Mouse (Mus musculus): Measurements from ENCODE around the gene Traf3ip1. TPM values are rescaled to one million over a fixed set of nuclear protein-coding genes. Genes with fewer than 3 reads are reported as not detected.
A peak's percentile ranks its signal among the peaks of the same experiment; 100 is the strongest.

Traf3ip1 gene
- polyA plus RNA-seq, 1 experiment from 2014 or later, result 2.5 TPM

GRCm38 (mm10) chr1:91493938-91494337, 509 bp upstream of the Traf3ip1 start:
- ATAC-seq (ENCODE audit: low read depth) (peak; percentile 1), DNase-seq (no peak)
- Histone ChIP-seq H3K27me3 (no peaks in the 10 kb centered on the region), H3K4me1 (replicated peaks) (peaks cover 22% of the 10 kb centered on the region), H3K4me3 (replicated peaks) (peak overlapping the region; percentile 84), H3K36me3 (no peaks in the 10 kb centered on the region), H3K27ac (no peak overlapping the region), H3K9me3 (replicated peaks) (no peaks in the 10 kb centered on the region), H3K4me2 (peak overlapping the region; percentile 87), H3K9ac (peak overlapping the region; percentile 27; the same call in 1 of the 2 replicates)
- WGBS (ENCODE audit: insufficient replicate concordance), result 34% methylated on average over 3 of the region's 3 CpGs

GRCm38 (mm10) chr1:91495321-91495720, 874 bp downstream of the Traf3ip1 start:
- H3K4me1 ChIP-seq (replicated peaks), result peaks cover 22% of the 10 kb centered on the region
- peak overlapping the region; percentile 84 for H3K4me3 ChIP-seq (replicated peaks)
- no peak for ATAC-seq (ENCODE audit: low read depth)
- peak overlapping the region; percentile 84 for H3K9ac ChIP-seq
- H3K27me3 ChIP-seq, result no peaks in the 10 kb centered on the region
- peaks cover 8% of the 10 kb centered on the region; the same call in 1 of the 2 replicates for H3K36me3 ChIP-seq
- DNase-seq, result no peak
- 50% methylated on average over 5 of the region's 5 CpGs for WGBS (ENCODE audit: insufficient replicate concordance)
- H3K4me2 ChIP-seq, result peak overlapping the region; percentile 87
- no peaks in the 10 kb centered on the region for H3K9me3 ChIP-seq (replicated peaks)
- H3K27ac ChIP-seq, result no peak overlapping the region

- Histone ChIP-seq H3K9ac (no peak overlapping the region), H3K4me2 (no peak overlapping the region), H3K27me3 (no peaks in the 10 kb centered on the region), H3K4me1 (replicated peaks) (peaks cover 22% of the 10 kb centered on the region), H3K27ac (no peak overlapping the region), H3K4me3 (replicated peaks) (no peak overlapping the region), H3K9me3 (replicated peaks) (no peaks in the 10 kb centered on the region), H3K36me3 (peaks cover 25% of the 10 kb centered on the region)
- DNase-seq, result no peak
- ATAC-seq (ENCODE audit: low read depth), result no peak
- 87% methylated on average over 6 of the region's 6 CpGs for WGBS (ENCODE audit: insufficient replicate concordance)
These were observed 4.1 kb downstream of the Traf3ip1 start for GRCm38 (mm10) chr1:91498579-91498978.

- H3K4me3 ChIP-seq (replicated peaks), result no peak overlapping the region
- H3K9ac ChIP-seq, result no peak overlapping the region
- no peaks in the 10 kb centered on the region for H3K9me3 ChIP-seq (replicated peaks)
- 66% methylated on average over 3 of the region's 3 CpGs for WGBS (ENCODE audit: insufficient replicate concordance)
- no peaks in the 10 kb centered on the region for H3K4me1 ChIP-seq (replicated peaks)
- H3K4me2 ChIP-seq, result no peak overlapping the region
- DNase-seq (no peak), ATAC-seq (ENCODE audit: low read depth) (no peak)
- no peak overlapping the region for H3K27ac ChIP-seq
- peaks cover 31% of the 10 kb centered on the region for H3K36me3 ChIP-seq
- H3K27me3 ChIP-seq, result no peaks in the 10 kb centered on the region
These were observed 10.2 kb downstream of the Traf3ip1 start for GRCm38 (mm10) chr1:91504615-91505014.

- Histone ChIP-seq H3K4me2 (no peak overlapping the region), H3K9ac (no peak overlapping the region), H3K27ac (no peak overlapping the region), H3K27me3 (no peaks in the 10 kb centered on the region), H3K4me1 (replicated peaks) (no peaks in the 10 kb centered on the region), H3K4me3 (replicated peaks) (no peak overlapping the region), H3K36me3 (peaks cover 1% of the 10 kb centered on the region; the same call in 1 of the 2 replicates), H3K9me3 (replicated peaks) (no peaks in the 10 kb centered on the region)
- WGBS (ENCODE audit: insufficient replicate concordance), result 75% methylated on average over 11 of the region's 11 CpGs
- ATAC-seq (ENCODE audit: low read depth) (no peak), DNase-seq (no peak)
These were observed 20.5 kb downstream of the Traf3ip1 start for GRCm38 (mm10) chr1:91514916-91515315.

GRCm38 (mm10) chr1:91515642-91516041, 21.2 kb downstream of the Traf3ip1 start:
- H3K4me1 ChIP-seq (replicated peaks), result no peaks in the 10 kb centered on the region
- ATAC-seq (ENCODE audit: low read depth), result no peak
- H3K36me3 ChIP-seq, result peaks cover 5% of the 10 kb centered on the region; the same call in 1 of the 2 replicates

GRCm38 (mm10) chr1:91523759-91524158, 29.3 kb downstream of the Traf3ip1 start:
- no peaks in the 10 kb centered on the region for H3K9me3 ChIP-seq (replicated peaks)
- no peak overlapping the region for H3K9ac ChIP-seq
- H3K27ac ChIP-seq, result no peak overlapping the region
- peaks cover 21% of the 10 kb centered on the region for H3K36me3 ChIP-seq
- H3K4me1 ChIP-seq (replicated peaks), result 0 out of 2 replicates have a peak, but pooled peaks cover 3% of the 10 kb centered on the region
- H3K27me3 ChIP-seq, result no peaks in the 10 kb centered on the region
- DNase-seq (no peak), ATAC-seq (ENCODE audit: low read depth) (peak; percentile 77)
- WGBS (ENCODE audit: insufficient replicate concordance), result 13% methylated on average over 10 of the region's 10 CpGs
- no peak overlapping the region for H3K4me3 ChIP-seq (replicated peaks)
- H3K4me2 ChIP-seq, result no peak overlapping the region

More at GRCm38 (mm10) chr1:91515642-91516041, 21.2 kb downstream of the Traf3ip1 start:
- DNase-seq, result no peak
- Histone ChIP-seq H3K4me3 (replicated peaks) (no peak overlapping the region), H3K4me2 (no peak overlapping the region), H3K9ac (no peak overlapping the region), H3K27ac (no peak overlapping the region), H3K9me3 (replicated peaks) (no peaks in the 10 kb centered on the region), H3K27me3 (no peaks in the 10 kb centered on the region)
- WGBS (ENCODE audit: insufficient replicate concordance), result 79% methylated on average over 6 of the region's 6 CpGs

GRCm38 (mm10) chr1:91525838-91526237, 31.4 kb downstream of the Traf3ip1 start:
- H3K4me3 ChIP-seq (replicated peaks), result no peak overlapping the region
- no peaks in the 10 kb centered on the region for H3K9me3 ChIP-seq (replicated peaks)
- no peak overlapping the region for H3K4me2 ChIP-seq
- no peak overlapping the region for H3K27ac ChIP-seq
- DNase-seq, result no peak
- H3K27me3 ChIP-seq, result no peaks in the 10 kb centered on the region
- WGBS (ENCODE audit: insufficient replicate concordance), result 89% methylated on average over 14 of the region's 14 CpGs
- ATAC-seq (ENCODE audit: low read depth), result no peak
- peaks cover 8% of the 10 kb centered on the region; the same call in 1 of the 2 replicates for H3K4me1 ChIP-seq (replicated peaks)
- H3K36me3 ChIP-seq, result peaks cover 16% of the 10 kb centered on the region
- no peak overlapping the region for H3K9ac ChIP-seq

- H3K4me2 ChIP-seq, result no peak overlapping the region
- ATAC-seq (ENCODE audit: low read depth) (no peak), DNase-seq (no peak)
- H3K4me3 ChIP-seq (replicated peaks), result no peak overlapping the region
- H3K27me3 ChIP-seq, result no peaks in the 10 kb centered on the region
- WGBS (ENCODE audit: insufficient replicate concordance), result 78% methylated on average over 9 of the region's 9 CpGs
- peaks cover 16% of the 10 kb centered on the region for H3K36me3 ChIP-seq
- no peak overlapping the region for H3K9ac ChIP-seq
- peaks cover 40% of the 10 kb centered on the region for H3K4me1 ChIP-seq (replicated peaks)
- H3K9me3 ChIP-seq (replicated peaks), result no peaks in the 10 kb centered on the region
- H3K27ac ChIP-seq, result peak overlapping the region; percentile 44
These were observed 35.7 kb downstream of the Traf3ip1 start for GRCm38 (mm10) chr1:91530166-91530565.

- H3K27ac ChIP-seq, result peak overlapping the region; percentile 95
- peaks cover 59% of the 10 kb centered on the region for H3K4me1 ChIP-seq (replicated peaks)
- 89% methylated on average over 4 of the region's 4 CpGs for WGBS (ENCODE audit: insufficient replicate concordance)
These were observed 37.8 kb downstream of the Traf3ip1 start for GRCm38 (mm10) chr1:91532243-91532642.

GRCm38 (mm10) chr1:91532892-91533291, 38.4 kb downstream of the Traf3ip1 start:
- Histone ChIP-seq H3K4me3 (replicated peaks) (peak overlapping the region; percentile 40), H3K9ac (peak overlapping the region; percentile 71), H3K9me3 (replicated peaks) (no peaks in the 10 kb centered on the region), H3K27me3 (no peaks in the 10 kb centered on the region), H3K27ac (peak overlapping the region; percentile 95), H3K4me1 (replicated peaks) (peaks cover 66% of the 10 kb centered on the region), H3K4me2 (peak overlapping the region; percentile 67), H3K36me3 (0 out of 2 replicates have a peak, but pooled peaks cover 4% of the 10 kb centered on the region)
- 67% methylated on average over 5 of the region's 5 CpGs for WGBS (ENCODE audit: insufficient replicate concordance)
- ATAC-seq (ENCODE audit: low read depth) (peak; percentile 27; the same call in 1 of the 2 replicates), DNase-seq (peak; percentile 24)

More at GRCm38 (mm10) chr1:91532243-91532642, 37.8 kb downstream of the Traf3ip1 start:
- Histone ChIP-seq H3K36me3 (peaks cover 10% of the 10 kb centered on the region; the same call in 1 of the 2 replicates), H3K9me3 (replicated peaks) (no peaks in the 10 kb centered on the region), H3K27me3 (no peaks in the 10 kb centered on the region), H3K4me3 (replicated peaks) (no peak overlapping the region), H3K9ac (peak overlapping the region; percentile 71; the same call in 1 of the 2 replicates), H3K4me2 (no peak overlapping the region)
- ATAC-seq (ENCODE audit: low read depth), result no peak
- no peak for DNase-seq

- Histone ChIP-seq H3K4me2 (peak overlapping the region; percentile 67), H3K27ac (peak overlapping the region; percentile 95), H3K36me3 (no peaks in the 10 kb centered on the region), H3K9ac (peak overlapping the region; percentile 71), H3K27me3 (no peaks in the 10 kb centered on the region), H3K4me3 (replicated peaks) (peak overlapping the region; percentile 40), H3K4me1 (replicated peaks) (peaks cover 68% of the 10 kb centered on the region), H3K9me3 (replicated peaks) (no peaks in the 10 kb centered on the region)
- WGBS (ENCODE audit: insufficient replicate concordance), result 30% methylated on average over 2 of the region's 2 CpGs
- ATAC-seq (ENCODE audit: low read depth) (peak; percentile 96), DNase-seq (peak; percentile 88)
These were observed 39.0 kb downstream of the Traf3ip1 start for GRCm38 (mm10) chr1:91533483-91533882.
